Mouse (Mus musculus): ENCODE results near the gene Sncb. TPM values are rescaled to one million over a fixed set of nuclear protein-coding genes. Genes with fewer than 3 reads are reported as not detected.

Sncb gene
- not detected for total RNA-seq (2023)

DNA sequence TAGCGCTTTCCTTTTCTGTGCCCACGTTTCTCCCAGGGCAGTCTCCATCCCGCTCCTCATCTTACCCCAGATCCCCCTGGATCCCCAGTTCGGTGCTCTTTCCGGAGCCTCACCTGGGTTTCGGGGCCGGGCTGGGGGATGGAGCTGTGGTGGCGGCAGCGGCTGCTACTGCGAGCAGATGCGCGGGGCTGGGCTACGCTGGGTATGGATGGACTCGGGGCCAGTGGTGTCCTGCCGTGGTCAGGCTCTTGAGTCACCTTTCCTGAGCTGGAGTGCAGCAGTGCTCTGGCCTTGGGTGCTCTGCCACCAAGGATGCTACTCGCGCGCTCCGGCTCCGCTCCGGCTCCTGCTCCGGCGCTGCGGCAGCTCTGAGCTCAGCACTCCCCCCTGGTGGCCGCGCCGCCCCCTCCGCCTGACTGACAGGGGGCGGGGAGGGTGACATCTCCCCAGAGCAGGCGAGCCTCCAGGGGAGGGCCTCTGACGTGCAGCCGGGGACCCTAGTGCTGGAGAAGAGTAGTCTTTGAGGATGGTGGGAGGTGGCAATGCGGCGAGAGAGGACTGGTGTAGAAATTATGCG is at the start of gene Sncb:
Gene Sncb, minus strand, starts transcription at position 404 of the 577 bp plus-strand sequence.

DNA sequence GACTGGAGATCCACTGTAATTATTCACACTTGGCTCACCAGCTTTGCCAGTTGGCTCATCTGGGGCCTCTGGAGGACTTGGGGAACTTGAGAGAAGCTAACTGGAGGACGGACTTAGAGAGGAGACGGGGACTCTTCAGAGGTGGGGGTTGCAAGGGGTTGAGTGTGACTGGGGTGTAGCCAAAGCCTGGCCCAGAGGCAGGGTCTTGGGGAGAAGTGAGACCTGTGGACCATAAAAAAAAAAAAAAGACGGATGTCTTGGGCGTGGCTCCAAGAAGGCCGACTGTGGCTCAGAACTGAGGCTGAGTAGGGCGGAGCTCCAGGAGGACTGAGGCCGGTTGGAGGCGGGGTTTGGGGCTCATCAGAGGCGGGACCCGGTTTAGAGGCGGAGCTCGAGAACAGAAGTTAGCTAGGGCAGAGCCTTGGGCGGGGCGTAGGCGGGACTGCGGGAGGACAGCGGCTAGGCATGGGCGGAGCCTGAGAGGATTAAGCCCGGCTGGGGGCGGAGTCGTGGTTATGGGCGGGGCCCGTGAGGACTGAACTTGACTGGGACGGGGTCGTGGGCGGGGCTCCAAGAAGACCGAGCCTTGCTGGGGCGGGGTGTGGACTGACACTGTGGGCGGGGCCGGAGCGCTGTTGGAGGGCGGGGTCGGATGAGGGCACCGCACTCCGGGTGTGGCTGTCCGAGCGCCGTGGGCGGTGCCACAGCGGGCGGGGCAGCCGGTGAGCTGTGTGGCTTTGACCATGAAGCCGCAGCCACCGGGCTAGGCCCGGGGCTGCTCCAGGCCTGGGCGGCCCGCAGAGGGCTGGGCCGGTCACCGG is 22.6 kb upstream of the Sncb start, which contains the start of gene Tspan17:
Gene Tspan17, plus strand, starts transcription at position 638 of the 821 bp plus-strand sequence.

DNA sequence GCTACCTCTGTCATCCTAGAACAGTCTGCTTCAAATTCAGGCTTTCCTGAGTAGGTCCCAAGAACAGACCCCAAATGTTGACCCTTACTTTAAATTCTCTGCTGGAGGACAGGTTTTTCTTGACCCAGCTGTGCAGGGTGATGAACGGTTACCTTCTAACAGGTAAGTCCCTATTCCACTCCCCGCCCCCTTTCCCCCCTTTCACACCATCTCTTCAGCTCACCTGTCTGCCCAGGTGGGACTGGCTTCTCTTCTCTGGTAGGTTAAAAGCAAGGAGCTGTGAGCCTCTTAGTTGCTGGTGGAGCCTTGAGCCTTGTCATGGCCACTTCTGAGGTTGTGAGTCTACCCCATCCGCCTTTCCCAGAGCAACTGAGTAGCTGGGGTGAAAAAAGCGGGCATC is 17.3 kb upstream of the Sncb start, which contains the start of gene Eif4e1b:
Gene Eif4e1b, plus strand, starts transcription at position 301 of the 400 bp plus-strand sequence.

DNA sequence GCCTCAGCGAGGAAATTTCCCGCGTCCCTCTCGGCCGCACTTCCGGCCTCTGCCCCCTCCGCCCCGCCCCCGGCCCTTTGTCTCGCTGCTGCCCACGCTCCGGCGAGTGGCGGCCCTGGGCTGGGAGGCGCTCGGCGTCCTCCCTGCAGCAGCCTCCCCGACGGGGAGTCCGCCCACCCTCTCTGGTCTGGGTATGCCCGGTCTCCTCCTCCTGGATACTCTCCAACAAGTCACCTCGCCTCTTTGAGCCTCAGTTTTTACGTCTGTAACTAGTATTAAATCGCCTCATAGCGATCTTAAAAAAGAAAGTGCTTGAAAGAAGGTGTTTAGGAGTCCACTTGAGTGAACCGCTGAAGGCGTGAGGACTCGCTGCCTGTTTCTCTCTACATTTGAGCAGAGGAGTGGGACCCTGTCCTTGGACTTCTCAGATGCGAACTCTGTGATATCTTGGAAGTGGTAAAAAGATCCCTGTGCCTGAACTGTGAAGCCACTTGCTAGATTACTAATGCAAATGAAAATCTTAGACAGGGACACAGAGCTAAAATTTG is 16.5 kb downstream of the Sncb start, which contains the start of gene Gprin1:
Gene Gprin1, minus strand, starts transcription at position 11 of the 548 bp plus-strand sequence.

Other genes with a start within 250 kb of the Sncb start
- 31.2 TPM for gene 4833439L19Rik, start 201.2 kb downstream of the Sncb start, total RNA-seq (2023)
- 3.0 TPM for gene Arl10, start 191.6 kb downstream of the Sncb start, total RNA-seq (2023)
- 11.6 TPM for gene Nop16, start 176.5 kb downstream of the Sncb start, total RNA-seq (2023)
- gene Higd2a, start 176.4 kb downstream of the Sncb start, total RNA-seq (2023): 78.3 TPM
- 40.4 TPM for gene Cltb, start 155.3 kb downstream of the Sncb start, total RNA-seq (2023)
- 54.7 TPM for gene Faf2, start 144.8 kb downstream of the Sncb start, total RNA-seq (2023)
- 228 TPM for gene Rnf44, start 72.7 kb downstream of the Sncb start, total RNA-seq (2023)
- not detected for gene Cdhr2, start 65.1 kb downstream of the Sncb start, total RNA-seq (2023)
- gene Gprin1, start 16.7 kb downstream of the Sncb start, total RNA-seq (2023): not detected
- gene Eif4e1b, start 17.4 kb upstream of the Sncb start, total RNA-seq (2023): not detected
- 1.5 TPM for gene Tspan17, start 22.8 kb upstream of the Sncb start, total RNA-seq (2023)
- gene Unc5a, start 182.8 kb upstream of the Sncb start, total RNA-seq (2023): 2.8 TPM

Measured in CD4-positive naive resting alpha-beta T cell, adult 76 days (primary cell).